Mouse (Mus musculus) central nervous system, embryonic 18 days (tissue): ENCODE data around the gene Mars2. TPM values are rescaled to one million over a fixed set of nuclear protein-coding genes. Genes with fewer than 3 reads are reported as not detected.

ENCODE experiments used
- polyA plus RNA-seq: library from polyadenylated mRNA; depleted of rRNA; stranded (reverse); fragments of >200 nt; gene quantifications from 2 replicates; pipeline ENCODE4 v1.2.3, GENCODE M21; 2012; rRNA removed

Gene Mars2
- 5.4 and 5.6 TPM in 2 replicates for polyA plus RNA-seq

GRCm38 (mm10) chr1:55236890-55237642 lies at the start of gene Mars2:
Gene Mars2, plus strand, starts transcription at chr1:55237177.

GRCm38 (mm10) chr1:55226011-55226857 lies 10.7 kb upstream of the Mars2 start, which contains the start of gene Rftn2:
Gene Rftn2, minus strand, starts transcription at chr1:55226782.

Other genes starting within 250 kb of the Mars2 start
- 212 and 224 TPM in 2 replicates for gene Sf3b1, start 209.7 kb upstream of the Mars2 start, polyA plus RNA-seq
- 23.1 and 23.2 TPM in 2 replicates for gene Coq10b, start 184.4 kb upstream of the Mars2 start, polyA plus RNA-seq
- gene Hspe1, start 149.0 kb upstream of the Mars2 start, polyA plus RNA-seq: 226 and 232 TPM in 2 replicates
- 138 and 151 TPM in 2 replicates for gene Hspd1, start 148.9 kb upstream of the Mars2 start, polyA plus RNA-seq
- 59.1 and 61.9 TPM in 2 replicates for gene Mob4, start 105.9 kb upstream of the Mars2 start, polyA plus RNA-seq
- gene Rftn2, start 10.4 kb upstream of the Mars2 start, polyA plus RNA-seq: 9.0 and 10.8 TPM in 2 replicates
- 0.05 TPM in 1 of 2 replicates, not detected in the other for gene Boll, start 126.3 kb downstream of the Mars2 start, polyA plus RNA-seq
- 4.4 and 4.9 TPM in 2 replicates for gene Plcl1, start 168.7 kb downstream of the Mars2 start, polyA plus RNA-seq